Mouse (Mus musculus) heart, embryonic 13.5 days (tissue): ENCODE results near the gene Comt. TPM values are rescaled to one million over a fixed set of nuclear protein-coding genes. Genes with fewer than 3 reads are reported as not detected.

ENCODE experiments used
- ATAC-seq: fragments of 200-750 bp; cut with Nextera tagmentation; 2 replicates; pipeline ENCODE4 v1.8.0; 2017; ENCODE audit warnings: moderate TSS enrichment; ENCODE audit not compliant: insufficient number of reproducible peaks, low FRiP score, low TSS enrichment; ENCODE audit errors: extremely low read depth
- H3K27ac ChIP-seq: fragments of 300-500 bp; sonication (generic); replicated peaks from 2 replicates; pipeline ENCODE4 v1.5.1; 2015; ENCODE audit warnings: moderate library complexity, mild to moderate bottlenecking, inconsistent platforms
- H3K27me3 ChIP-seq: fragments of 300-500 bp; sonication (generic); replicated peaks from 2 replicates; pipeline ENCODE4 v1.6.1; 2015; ENCODE audit warnings: mild to moderate bottlenecking, inconsistent platforms
- H3K36me3 ChIP-seq: fragments of 300-500 bp; sonication (generic); 2 replicates; pipeline ENCODE4 v1.6.1; 2015; ENCODE audit warnings: mild to moderate bottlenecking, inconsistent platforms
- H3K4me1 ChIP-seq: fragments of 300-500 bp; sonication (generic); 2 replicates; pipeline ENCODE4 v1.6.1; 2015; ENCODE audit warnings: inconsistent platforms
- H3K4me2 ChIP-seq: fragments of 300-500 bp; sonication (generic); 2 replicates; pipeline ENCODE4 v1.6.1; 2015; ENCODE audit warnings: inconsistent platforms, mild to moderate bottlenecking, moderate library complexity
- H3K4me3 ChIP-seq: fragments of 300-500 bp; sonication (generic); 2 replicates; pipeline ENCODE4 v1.5.1; 2015; ENCODE audit warnings: moderate library complexity, mild to moderate bottlenecking, inconsistent platforms
- H3K9ac ChIP-seq: fragments of 300-500 bp; sonication (generic); 2 replicates; pipeline ENCODE4 v1.6.1; 2015; ENCODE audit warnings: inconsistent platforms, mild to moderate bottlenecking, moderate library complexity
- H3K9me3 ChIP-seq: fragments of 300-500 bp; sonication (generic); 2 replicates; pipeline ENCODE4 v1.6.1; 2016; ENCODE audit warnings: inconsistent platforms
- WGBS: fragments of 180-500 bp; shearing (Covaris S2); methylation state at CpG from one replicate; pipeline ENCODE4 v1.1.7; 2015; ENCODE audit warnings: mixed read lengths; 5-methylcytosine and 5-hydroxymethylcytosine counted together
- polyA plus RNA-seq: library from polyadenylated mRNA; unstranded; fragments of >200 nt; fragmentation: Nextera tagmentation; extraction: Ambion mirVana; gene quantifications from 2 replicates; pipeline ENCODE4 v1.2.1, GENCODE M21; 2015

The Comt gene
- polyA plus RNA-seq, 1 experiment from 2014 or later, result 101 TPM

GRCm38 (mm10) chr16:18386972-18387371 is 39.7 kb downstream of the Comt start:
- no peak for ATAC-seq
- no peak overlapping the region for H3K9ac ChIP-seq
- H3K27ac ChIP-seq, result no peak overlapping the region; the same call in 1 of the 2 replicates

GRCm38 (mm10) chr16:18386451-18386850 is 40.2 kb downstream of the Comt start:
- H3K4me2 ChIP-seq, result no peak overlapping the region
- H3K36me3 ChIP-seq, result no peaks in the 10 kb centered on the region
- WGBS, result 78% methylated on average over 7 of the region's 7 CpGs
- no peak for ATAC-seq
- no peak overlapping the region for H3K9ac ChIP-seq
- H3K27me3 ChIP-seq, result no peaks in the 10 kb centered on the region
- H3K4me1 ChIP-seq, result peaks cover 44% of the 10 kb centered on the region
- H3K27ac ChIP-seq, result no peak overlapping the region
- H3K9me3 ChIP-seq, result no peaks in the 10 kb centered on the region
- H3K4me3 ChIP-seq, result no peak overlapping the region

More at GRCm38 (mm10) chr16:18386972-18387371, 39.7 kb downstream of the Comt start:
- Histone ChIP-seq H3K4me3 (no peak overlapping the region), H3K36me3 (no peaks in the 10 kb centered on the region), H3K4me2 (no peak overlapping the region), H3K27me3 (no peaks in the 10 kb centered on the region), H3K9me3 (no peaks in the 10 kb centered on the region), H3K4me1 (peaks cover 41% of the 10 kb centered on the region)
- 50% methylated on average over 3 of the region's 3 CpGs for WGBS

- Histone ChIP-seq H3K4me1 (peaks cover 46% of the 10 kb centered on the region), H3K9me3 (no peaks in the 10 kb centered on the region), H3K27me3 (no peaks in the 10 kb centered on the region), H3K4me3 (no peak overlapping the region), H3K36me3 (no peaks in the 10 kb centered on the region), H3K9ac (no peak overlapping the region), H3K4me2 (no peak overlapping the region), H3K27ac (no peak overlapping the region)
- WGBS, result 66% methylated on average over 5 of the region's 5 CpGs
- ATAC-seq, result no peak
Observed at GRCm38 (mm10) chr16:18385411-18385810, 41.2 kb downstream of the Comt start.

- Histone ChIP-seq H3K9me3 (no peaks in the 10 kb centered on the region), H3K27me3 (no peaks in the 10 kb centered on the region), H3K9ac (no peak overlapping the region), H3K36me3 (no peaks in the 10 kb centered on the region), H3K4me1 (peaks cover 54% of the 10 kb centered on the region), H3K27ac (no peak overlapping the region), H3K4me3 (no peak overlapping the region), H3K4me2 (no peak overlapping the region)
- WGBS, result 81% methylated on average over 8 of the region's 8 CpGs
- ATAC-seq, result no peak
Observed at GRCm38 (mm10) chr16:18384659-18385058, 42.0 kb downstream of the Comt start.

- no peaks in the 10 kb centered on the region for H3K36me3 ChIP-seq
- H3K27ac ChIP-seq, result no peak overlapping the region
- no peaks in the 10 kb centered on the region for H3K27me3 ChIP-seq
- peaks cover 57% of the 10 kb centered on the region for H3K4me1 ChIP-seq
- no peak overlapping the region for H3K9ac ChIP-seq
- no peak for ATAC-seq
- 84% methylated on average over 7 of the region's 7 CpGs for WGBS
- H3K4me3 ChIP-seq, result no peak overlapping the region
- no peaks in the 10 kb centered on the region for H3K9me3 ChIP-seq
- H3K4me2 ChIP-seq, result no peak overlapping the region
Observed at GRCm38 (mm10) chr16:18384211-18384610, 42.4 kb downstream of the Comt start.

- H3K9ac ChIP-seq, result no peak overlapping the region
- no peaks in the 10 kb centered on the region for H3K9me3 ChIP-seq
- no peak overlapping the region for H3K4me3 ChIP-seq
- no peaks in the 10 kb centered on the region for H3K36me3 ChIP-seq
- 36% methylated on average over 3 of the region's 3 CpGs for WGBS
- no peak overlapping the region for H3K4me2 ChIP-seq
- H3K27ac ChIP-seq, result no peak overlapping the region
- no peaks in the 10 kb centered on the region for H3K27me3 ChIP-seq
- H3K4me1 ChIP-seq, result peaks cover 57% of the 10 kb centered on the region
- no peak for ATAC-seq
Observed at GRCm38 (mm10) chr16:18383756-18384155, 42.9 kb downstream of the Comt start.

- H3K27ac ChIP-seq, result no peak overlapping the region
- ATAC-seq, result no peak
Observed at GRCm38 (mm10) chr16:18383045-18383726, 43.5 kb downstream of the Comt start.

GRCm38 (mm10) chr16:18381621-18382258 is 44.9 kb downstream of the Comt start:
- Histone ChIP-seq H3K27me3 (no peaks in the 10 kb centered on the region), H3K4me3 (no peak overlapping the region), H3K27ac (no peak overlapping the region), H3K4me1 (peaks cover 47% of the 10 kb centered on the region), H3K4me2 (no peak overlapping the region), H3K9me3 (no peaks in the 10 kb centered on the region), H3K36me3 (no peaks in the 10 kb centered on the region), H3K9ac (no peak overlapping the region)
- WGBS, result 58% methylated on average over 6 of the region's 6 CpGs
- no peak for ATAC-seq

More at GRCm38 (mm10) chr16:18383045-18383726, 43.5 kb downstream of the Comt start:
- peaks cover 53% of the 10 kb centered on the region for H3K4me1 ChIP-seq
- H3K36me3 ChIP-seq, result no peaks in the 10 kb centered on the region
- H3K9me3 ChIP-seq, result no peaks in the 10 kb centered on the region
- no peak overlapping the region for H3K4me2 ChIP-seq
- WGBS, result 67% methylated on average over 9 of the region's 9 CpGs
- H3K4me3 ChIP-seq, result no peak overlapping the region
- no peak overlapping the region for H3K9ac ChIP-seq
- H3K27me3 ChIP-seq, result no peaks in the 10 kb centered on the region

GRCm38 (mm10) chr16:18380495-18381063 is 46.1 kb downstream of the Comt start:
- H3K27me3 ChIP-seq, result no peaks in the 10 kb centered on the region
- no peaks in the 10 kb centered on the region for H3K9me3 ChIP-seq
- peaks cover 49% of the 10 kb centered on the region for H3K4me1 ChIP-seq
- H3K4me2 ChIP-seq, result no peak overlapping the region
- H3K36me3 ChIP-seq, result no peaks in the 10 kb centered on the region
- WGBS, result 59% methylated on average over 6 of the region's 6 CpGs
- no peak overlapping the region for H3K27ac ChIP-seq
- no peak overlapping the region for H3K9ac ChIP-seq
- no peak for ATAC-seq
- no peak overlapping the region for H3K4me3 ChIP-seq

- Histone ChIP-seq H3K9ac (peak overlapping the region; percentile 15; the same call in 1 of the 2 replicates), H3K36me3 (no peaks in the 10 kb centered on the region), H3K4me1 (peaks cover 49% of the 10 kb centered on the region), H3K27me3 (no peaks in the 10 kb centered on the region), H3K4me2 (no peak overlapping the region), H3K9me3 (no peaks in the 10 kb centered on the region), H3K4me3 (no peak overlapping the region), H3K27ac (peak overlapping the region; percentile 9)
- 56% methylated on average over 8 of the region's 8 CpGs for WGBS
- ATAC-seq, result no peak
Observed at GRCm38 (mm10) chr16:18379338-18380001, 47.2 kb downstream of the Comt start.

- no peak overlapping the region for H3K4me2 ChIP-seq
- H3K4me1 ChIP-seq, result peaks cover 44% of the 10 kb centered on the region
- H3K9me3 ChIP-seq, result no peaks in the 10 kb centered on the region
- H3K36me3 ChIP-seq, result no peaks in the 10 kb centered on the region
- H3K9ac ChIP-seq, result no peak overlapping the region
- ATAC-seq, result no peak
- WGBS, result 40% methylated on average over 1 of the region's 1 CpGs
- H3K27me3 ChIP-seq, result no peaks in the 10 kb centered on the region
- no peak overlapping the region for H3K27ac ChIP-seq
- no peak overlapping the region for H3K4me3 ChIP-seq
Observed at GRCm38 (mm10) chr16:18378489-18378888, 48.2 kb downstream of the Comt start.
